Mouse (Mus musculus) MN1 (cell line): ENCODE data around the gene Ecd.

Experiments
- DNase-seq: peaks from one replicate; pipeline ENCODE4 v3.0.0-alpha.2; 2016; ENCODE audit warnings: low spot score

The Ecd gene

DNA sequence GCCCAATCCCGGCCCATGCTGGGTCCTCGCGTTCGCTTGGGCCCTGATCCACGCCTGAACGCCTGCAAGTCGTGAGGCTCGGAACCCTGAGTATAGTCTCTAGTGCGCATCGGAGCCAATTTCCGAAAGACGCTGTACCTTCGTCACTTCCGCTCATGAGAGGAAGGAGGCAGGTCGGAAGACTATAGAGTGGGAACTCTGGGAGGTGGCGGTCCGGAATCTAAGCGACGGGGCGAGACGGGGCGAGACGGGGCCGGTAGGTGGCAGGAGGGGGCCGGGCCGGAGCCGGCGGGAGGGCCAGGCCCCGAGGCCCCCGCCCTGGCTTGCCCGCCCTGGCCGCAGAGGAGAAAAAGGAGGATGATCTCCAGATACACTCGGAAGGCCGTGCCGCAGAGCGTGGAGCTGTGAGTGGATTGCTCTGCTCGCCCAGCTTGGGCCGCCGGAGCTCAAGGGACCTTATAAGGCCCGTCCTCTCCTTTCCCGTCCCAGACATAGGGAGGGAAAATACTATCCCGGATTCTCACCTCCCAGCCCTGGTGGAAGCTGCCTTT lies at the start of gene Ecd, which contains the start of gene Fam149b:
Gene Ecd (minus strand): TSS at position 131 of the 551 bp plus-strand sequence.
Gene Fam149b (plus strand): TSS at position 172 of the 551 bp plus-strand sequence.
- DNase-seq = peak; percentile 97

DNA sequence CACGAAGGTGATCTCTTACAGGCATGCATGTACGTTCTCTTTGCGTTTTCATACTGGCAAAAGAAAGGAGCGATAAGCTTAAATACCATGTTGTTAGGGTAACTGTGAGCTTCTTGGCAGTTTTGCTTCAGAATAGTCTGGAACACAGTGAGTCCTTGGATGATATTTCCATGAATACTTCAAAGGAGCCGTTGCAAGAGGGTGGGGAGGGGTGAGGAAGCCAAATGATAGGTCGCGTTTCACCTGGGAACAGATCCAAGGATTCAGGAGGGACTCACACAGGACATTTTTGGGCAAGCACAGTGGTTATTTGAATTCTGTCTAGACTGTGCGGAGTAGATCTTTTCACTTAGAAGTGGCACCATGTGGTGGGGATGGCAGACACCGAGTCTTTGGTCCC lies 49.3 kb upstream of the Ecd start:
- no peak for DNase-seq

DNA sequence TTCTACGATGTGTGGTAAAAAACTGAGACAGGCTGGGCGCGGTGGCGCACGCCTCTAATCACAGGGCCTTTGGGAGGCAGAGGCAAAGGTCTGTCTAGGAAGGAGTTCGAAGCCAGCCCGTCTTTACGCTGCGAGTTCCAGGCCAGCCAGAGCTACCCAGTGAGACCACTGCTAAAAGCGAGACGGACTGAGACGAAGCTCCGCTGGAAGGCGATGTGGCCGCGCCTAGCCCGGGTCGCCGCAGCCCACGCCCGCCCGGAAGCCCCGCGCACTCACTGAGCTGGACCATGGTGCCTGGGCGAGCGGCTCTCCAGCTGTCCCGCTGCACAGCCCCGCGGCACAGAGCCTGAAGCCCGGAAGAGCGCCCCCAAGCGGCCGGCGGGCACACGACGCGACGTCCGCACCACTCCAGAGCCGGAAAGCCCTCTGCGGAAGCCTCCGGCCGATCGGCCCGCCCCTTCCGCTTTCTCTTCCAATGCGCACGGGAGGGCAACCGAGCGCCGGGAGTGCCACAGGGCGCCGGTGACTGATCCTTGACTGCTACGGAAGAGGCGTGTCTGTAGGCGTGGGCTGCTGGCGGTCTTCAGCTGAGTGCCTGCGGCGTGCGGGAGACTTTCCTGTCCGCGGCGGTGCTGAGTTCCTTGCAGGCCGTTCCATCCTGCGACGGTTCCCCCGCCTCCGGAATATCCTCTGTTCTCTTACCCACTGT lies 45.4 kb upstream of the Ecd start, which contains the start of gene Mrps16:
Gene Mrps16 (minus strand): TSS at position 430 of the 709 bp plus-strand sequence.
- peak; percentile 95 for DNase-seq

DNA sequence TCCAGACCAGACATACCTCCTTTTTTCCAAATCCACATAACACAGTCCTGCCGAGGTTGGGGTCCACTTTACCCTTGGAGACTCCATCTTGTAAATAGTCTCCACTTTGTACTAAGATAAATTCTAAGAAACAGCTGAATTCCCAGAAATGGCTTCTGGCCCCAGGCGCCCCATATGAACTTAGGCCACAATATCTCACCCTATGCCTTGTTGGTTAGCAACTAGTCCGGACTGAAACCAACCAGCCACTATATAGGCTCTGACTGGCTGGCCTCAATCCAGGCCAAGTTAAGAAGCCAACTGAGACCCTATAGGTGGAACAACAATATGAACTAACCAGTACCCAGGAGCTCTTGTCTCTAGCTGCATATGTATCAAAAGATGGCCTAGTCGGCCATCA lies 44.4 kb upstream of the Ecd start:
- DNase-seq = no peak

DNA sequence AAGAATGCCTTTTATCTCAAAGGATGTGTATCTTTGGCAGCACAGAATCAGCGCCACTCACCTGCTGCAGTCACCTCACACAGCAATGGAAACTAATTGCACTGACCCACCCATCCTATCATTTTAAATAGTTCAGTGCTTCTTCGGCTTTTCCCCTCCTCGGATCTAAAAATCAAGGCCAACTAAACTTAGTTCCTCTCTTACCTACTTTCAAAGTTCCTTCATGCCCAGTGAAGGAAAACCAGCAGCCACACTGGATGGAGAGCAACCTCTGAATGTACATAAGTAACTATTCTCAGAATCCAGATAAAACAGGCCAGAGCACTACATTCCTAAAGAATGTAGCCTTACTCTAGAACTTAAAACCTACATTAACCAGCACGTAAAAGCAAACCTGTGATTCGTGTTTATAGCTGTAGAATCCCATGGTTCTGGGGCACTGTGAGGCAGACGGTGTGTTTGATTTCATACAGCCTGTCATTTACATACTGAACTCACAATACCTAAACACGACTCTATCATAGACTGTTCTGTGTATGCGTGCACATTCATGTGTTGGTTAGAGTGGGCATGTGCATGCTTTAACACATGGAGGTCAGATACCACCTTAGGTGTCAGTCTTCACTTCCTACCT lies 41.6 kb upstream of the Ecd start:
- no peak for DNase-seq

DNA sequence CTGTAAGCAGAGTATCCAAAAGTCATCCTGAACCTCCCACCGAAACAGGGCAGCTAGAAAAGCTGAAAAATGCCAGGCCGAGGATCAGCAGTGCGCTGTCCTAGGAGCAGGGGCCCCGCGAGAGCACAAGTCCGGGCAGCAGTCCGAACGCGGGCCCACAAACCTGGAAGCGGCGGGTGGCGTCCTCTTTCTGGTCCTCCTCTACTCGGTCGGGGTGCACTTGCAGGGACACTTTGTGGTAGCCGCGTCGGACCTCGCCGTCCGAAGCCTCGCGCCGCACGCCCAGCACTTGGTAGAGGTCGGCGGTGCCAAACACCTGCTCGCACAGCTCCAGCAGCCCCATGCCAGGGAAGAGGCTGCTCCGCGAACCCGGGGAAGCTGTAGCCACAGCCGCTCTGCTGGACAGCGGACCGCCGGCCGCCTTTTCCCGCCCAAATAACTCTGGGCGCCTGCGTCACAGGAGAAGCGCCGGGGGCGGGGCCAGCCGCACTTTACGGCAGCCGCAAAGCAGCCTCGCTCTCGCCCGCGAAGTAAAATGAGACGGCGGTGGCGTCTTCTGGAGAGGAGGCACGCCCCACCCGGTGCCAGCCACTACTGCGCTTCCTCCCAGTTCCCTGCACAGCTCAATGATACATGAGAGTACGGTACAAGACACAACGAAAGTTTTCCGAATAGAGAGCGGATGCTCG lies 40.7 kb upstream of the Ecd start, which contains the start of gene Dnajc9:
Gene Dnajc9 (minus strand): TSS at position 470 of the 689 bp plus-strand sequence.
- DNase-seq = peak; percentile 90

DNA sequence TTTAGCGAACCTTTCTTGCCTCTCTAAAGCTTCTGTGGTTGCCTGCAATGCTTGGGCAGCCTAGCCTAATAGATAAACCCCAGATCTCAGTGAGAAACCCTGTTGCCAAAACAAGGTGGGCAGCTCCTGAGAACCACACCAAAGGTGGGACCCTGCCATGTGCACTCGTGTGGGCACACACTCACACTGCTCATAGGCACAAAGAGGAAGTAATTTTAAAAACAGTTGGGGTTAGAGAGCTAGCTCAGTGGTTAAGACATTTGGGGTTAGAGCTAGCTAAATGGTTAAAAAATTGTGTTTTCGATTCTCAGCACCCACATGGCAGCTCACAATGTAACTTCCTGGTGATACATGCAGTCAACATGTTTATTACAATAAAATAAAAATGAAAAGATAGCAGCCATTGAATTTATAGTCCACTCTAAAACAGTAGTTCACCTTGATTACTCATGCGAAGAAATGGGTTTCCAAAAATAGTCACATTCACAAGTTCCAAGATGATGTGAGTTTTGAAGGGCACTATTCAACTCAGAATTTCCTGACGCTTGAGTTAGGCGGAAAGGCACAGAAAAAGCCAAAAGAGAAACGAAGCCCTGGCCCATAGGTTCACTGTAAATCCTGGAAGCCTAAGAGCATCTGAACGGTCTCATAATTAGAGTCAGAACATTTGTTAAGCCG lies 32.0 kb upstream of the Ecd start:
- DNase-seq = no peak

DNA sequence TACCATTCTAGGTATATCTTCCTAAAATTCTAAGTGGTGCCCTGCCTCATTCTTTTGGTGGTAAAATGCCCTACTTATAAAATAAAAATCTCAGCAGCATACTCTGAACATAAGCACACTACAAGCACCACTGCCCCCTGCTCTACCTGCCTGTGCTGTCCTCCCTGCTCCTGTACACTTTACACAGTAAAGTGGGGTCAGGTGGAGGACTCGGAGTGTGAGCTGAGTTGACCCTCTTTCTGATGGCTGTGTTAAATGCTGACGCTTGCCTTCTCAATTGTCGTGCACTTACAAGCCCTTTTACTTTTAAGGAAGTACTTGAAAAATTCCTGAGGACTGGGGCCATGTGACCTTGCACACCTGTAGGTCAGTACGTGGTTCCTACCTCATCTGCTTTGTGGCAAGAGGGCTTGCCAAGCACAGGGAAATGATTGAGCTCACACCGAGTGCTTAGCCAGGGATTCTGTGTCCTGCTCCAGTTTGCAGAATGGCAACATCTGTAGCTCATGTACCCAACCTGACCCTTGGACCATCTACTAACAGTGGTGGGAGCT lies 31.2 kb upstream of the Ecd start:
- no peak for DNase-seq

DNA sequence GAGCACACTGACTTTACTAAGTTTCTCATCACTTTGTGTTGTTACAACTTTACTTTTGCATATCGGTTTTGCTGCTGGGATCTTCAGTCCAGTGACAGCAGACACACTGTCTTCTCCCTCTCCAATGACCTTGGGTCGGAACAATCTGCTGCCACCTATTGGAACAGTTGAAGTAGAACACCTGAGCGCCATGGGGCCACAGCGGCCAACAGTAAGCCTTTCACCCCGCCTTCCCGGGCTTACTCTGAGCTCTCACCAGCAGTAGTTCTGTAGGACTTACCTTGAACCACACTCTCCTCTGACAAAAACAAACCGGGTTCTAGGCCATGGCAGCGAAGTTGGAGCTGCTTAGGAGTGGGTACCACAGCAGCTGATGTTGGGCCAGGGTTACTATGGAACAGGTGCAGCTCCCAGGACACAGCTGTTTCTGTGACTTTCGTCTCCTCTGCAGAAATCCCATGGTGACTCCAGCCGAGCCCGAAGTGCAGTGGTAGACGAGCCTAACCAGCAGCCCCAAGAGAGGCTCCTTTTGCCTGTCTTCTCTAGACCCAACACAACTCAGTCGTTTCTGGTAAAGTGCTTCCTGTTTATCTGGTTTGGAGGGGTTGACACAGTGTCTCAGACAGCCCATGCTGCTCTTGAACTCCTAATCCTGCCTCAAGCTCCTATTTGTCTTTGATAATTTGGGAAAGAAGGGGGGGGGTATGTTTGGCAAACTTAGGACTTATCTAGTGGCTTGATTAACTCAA lies 30.6 kb upstream of the Ecd start:
- DNase-seq = peak; percentile 32

DNA sequence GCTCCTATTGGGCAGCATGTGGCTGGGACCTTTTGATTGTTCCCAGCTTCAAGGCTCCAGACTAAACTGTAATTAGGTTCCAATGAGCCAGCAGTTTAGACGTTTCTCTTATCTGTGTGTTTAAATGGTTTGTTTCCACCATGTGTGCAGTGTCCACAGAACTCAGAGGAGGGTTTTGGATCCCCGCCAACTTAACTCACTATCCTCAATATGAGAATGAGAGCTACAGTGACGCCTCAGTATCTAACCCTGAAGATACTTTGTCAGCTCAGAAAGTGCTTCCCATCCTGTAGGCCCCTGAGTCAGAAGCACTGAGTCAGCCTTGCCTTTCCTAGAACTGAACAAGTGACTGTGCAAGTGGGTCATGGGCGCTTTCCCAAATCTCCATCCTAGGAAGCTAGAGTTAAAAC lies 29.2 kb upstream of the Ecd start:
- peak; percentile 65 for DNase-seq

DNA sequence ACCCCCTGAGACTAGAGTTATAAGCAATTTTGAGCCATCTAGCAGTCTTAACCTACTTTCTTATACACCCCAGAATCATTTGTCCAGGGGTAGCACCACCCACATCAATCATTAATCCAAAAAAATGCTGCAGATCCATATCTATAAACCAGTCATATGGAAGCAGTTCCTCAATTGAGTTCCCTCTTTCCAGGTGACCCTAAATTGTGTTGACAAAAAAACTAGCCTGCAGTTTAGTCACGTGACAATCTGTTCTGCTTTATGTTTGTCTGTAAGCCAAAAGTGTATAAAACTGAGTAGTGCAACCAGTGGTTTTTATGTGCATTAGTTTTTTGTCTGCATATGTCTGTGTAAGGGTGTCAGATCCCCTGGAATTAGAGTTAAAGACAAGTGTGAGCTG lies 23.9 kb upstream of the Ecd start:
- no peak for DNase-seq

DNA sequence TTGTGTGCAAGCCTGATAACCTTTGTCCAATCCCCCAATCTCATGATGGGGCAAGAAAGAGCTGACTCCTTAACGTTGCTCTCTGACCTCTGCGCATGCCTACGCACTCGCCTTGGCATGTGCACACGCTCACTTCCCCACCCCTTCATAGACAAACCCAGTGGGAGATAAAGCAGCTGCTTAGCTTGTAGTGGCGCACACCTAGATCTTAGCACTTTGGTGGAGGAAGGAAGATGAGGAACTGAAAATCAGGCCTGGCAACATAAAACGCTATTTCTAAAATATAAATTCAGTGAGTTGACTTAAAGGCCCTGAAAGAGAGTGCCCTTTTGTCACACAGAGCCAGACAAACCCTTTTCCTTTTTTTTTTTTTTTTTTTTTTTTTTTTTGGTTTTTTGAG lies 22.9 kb upstream of the Ecd start:
- DNase-seq = no peak

DNA sequence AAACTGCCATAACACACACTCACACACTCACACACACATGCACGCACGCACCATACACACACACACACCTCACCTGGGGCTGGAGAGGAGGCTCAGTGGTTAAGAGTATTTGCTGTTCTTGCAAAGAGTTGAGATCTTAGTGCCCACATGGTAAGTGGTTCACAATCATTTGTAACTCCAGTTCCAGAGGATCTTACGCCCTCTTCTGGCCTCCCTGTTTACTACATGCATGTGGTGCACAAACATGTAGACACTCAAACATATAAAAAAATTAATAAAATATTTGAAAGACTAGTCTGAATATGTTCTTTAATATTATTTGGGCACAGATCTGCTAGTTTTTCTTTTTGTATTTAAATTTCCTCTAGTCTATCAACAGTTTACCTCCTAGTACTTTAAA lies 20.4 kb upstream of the Ecd start:
- no peak for DNase-seq

DNA sequence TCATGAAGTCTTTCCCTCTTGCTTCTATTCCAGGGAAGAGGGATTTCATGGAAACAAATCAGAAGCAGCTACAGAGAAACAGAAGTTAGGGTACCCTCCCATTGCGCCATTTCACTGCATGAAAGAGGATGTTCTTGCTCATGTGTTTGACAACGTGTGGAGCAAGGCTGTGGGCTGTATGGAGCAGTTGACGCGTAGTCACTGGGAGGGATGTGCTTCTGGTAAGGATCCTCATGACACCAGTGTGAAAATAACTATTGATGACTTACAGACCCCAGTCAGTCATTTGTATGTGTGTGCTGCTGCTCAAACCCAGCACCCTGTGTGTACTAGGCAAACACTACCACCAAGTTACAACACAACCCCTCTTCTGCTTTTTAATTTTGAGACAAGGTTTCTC lies 15.3 kb upstream of the Ecd start:
- DNase-seq = no peak

DNA sequence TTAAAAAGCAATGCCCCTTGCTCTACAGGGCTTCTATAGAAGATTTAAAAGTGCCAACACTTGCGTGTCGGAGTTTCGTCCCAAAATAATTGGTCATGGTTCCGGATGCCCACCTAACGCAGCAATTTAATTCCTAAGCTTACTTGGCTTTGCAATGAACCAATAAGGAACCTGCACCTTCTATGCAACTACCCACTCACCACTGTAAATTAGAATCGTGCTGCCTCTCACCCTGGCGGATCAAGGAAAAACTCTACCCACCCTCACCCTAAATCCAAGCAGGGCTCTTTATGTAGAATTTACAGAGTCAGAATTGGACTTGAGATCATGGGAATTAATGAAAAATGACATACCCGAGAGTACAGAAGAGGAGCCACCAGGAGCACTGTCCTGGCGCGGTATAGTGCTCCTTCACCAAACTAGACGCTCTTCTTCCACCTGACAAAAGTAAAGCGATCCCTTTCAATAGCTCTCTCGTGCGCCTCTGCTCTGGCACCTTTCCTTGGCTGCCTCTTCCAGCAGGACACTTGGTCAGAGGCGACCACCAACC lies 405 bp downstream of the Ecd start:
- no peak for DNase-seq

DNA sequence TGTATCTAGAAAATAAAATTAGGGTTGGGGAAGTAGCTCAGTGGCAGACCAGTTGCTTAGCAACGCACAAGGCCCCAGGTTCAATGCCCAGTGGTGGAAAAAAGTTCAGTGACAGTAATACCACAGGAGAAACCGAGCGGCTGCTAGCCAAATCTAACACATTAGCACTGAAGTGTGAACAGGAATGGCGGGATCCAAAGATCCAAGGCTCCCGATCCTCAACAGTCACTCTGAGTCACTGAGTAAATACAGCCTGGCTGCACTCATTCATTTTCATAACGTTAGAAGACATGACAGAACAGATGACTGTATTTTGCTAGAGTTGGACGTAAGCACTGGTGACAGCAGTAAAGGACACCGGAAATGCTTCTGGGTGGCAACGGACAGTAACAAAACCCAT lies 2.0 kb downstream of the Ecd start:
- peak; percentile 39 for DNase-seq

DNA sequence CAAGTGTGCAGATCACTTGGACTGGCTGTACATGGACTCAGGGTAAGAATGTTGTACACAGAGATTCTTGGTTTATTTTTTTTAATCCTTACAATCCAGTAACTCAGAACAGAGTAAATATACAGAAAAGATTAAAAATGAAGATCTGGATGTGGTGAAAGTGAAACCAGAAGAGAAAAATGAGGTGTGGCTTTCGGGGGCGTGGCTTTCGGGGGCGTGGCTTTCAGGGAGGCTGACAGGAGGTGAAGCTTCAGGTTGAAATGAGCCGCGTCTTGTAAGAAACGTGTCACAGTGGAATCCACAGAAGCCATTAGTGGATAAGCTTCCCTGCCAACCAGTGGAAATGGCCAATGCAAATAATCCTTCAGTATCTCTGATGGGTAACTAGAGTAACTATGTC lies 7.1 kb downstream of the Ecd start:
- DNase-seq = no peak

DNA sequence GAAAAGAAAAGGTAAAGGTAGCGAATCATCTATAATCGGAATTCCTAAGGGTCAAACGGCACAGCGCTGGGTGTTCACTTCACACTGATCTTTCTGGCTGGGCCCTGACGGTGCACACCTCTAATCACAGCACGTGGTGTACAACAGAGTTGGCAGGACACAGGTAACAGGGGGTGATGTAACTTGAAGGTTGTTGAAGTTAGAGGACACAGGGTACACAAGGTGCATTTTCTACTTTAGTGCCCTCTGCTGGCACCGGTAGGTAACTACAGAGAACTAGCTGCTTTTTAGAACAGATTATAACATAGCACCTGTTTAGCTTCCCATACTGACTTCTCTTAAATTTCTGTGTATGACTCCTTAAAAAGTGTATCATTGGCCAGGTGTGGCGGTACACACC lies 7.8 kb downstream of the Ecd start:
- DNase-seq = no peak

DNA sequence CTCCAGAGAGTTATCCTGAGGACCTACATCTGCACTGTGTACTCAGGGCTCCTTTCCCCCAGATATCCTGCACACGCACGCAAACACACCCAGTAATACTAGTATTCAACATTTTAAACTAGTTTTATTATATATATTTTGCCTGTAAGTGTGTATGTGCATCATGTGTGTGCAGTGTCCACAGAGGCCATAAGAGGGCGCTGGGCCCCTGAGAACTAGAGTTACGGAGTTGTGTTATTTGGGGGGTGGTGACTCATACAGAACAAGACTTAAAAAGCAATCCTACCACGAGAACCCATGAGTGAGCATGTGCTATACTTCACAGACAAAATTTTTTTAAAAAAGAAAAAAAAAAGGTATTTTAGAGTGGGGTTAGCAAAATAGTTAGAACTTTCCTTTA lies 8.5 kb downstream of the Ecd start:
- no peak for DNase-seq

DNA sequence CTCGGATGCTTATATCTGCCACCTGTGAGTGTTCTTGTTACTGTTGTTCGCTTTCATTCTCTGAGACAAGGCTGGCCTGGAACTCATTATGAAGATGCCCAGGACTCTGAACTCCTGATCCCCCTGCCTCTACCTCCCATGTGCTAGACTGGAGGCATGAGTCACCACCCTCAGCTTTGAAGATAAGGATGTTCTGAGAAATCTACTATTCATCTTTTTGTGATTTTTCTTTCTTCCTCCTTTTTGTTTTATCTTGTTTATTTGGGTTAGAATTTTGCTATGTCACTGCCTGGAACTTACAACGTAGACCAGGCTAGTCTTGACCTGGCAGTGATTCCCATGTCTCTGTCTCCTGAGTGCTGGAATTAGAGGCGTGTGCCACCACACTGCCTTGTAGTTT lies 16.6 kb downstream of the Ecd start:
- no peak for DNase-seq

DNA sequence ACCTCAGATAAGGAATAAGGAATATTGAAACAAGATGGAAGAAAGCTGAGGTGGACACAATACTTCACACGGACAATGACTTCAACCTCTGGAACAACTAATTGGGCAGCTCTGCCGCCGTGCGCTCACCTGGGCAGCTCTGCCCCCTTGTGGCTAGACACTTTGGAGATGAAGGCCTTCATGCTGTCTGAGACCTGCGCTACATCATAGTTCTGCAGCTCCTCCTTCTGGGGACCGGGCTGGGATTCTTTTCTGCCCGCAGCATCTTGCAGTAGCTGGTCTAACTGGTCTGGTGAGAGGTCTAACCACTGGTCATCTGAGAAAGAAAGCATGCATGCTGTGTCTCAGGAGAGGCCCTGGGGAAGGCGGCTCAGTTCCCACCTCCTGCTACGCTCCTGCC lies 19.4 kb downstream of the Ecd start:
- no peak for DNase-seq
